Mouse (Mus musculus): ENCODE results near the gene Hint1.

Hint1 gene

GRCm38 (mm10) chr11:54861471-54862420, 4.4 kb upstream of the Hint1 start:
- DNase-seq (ENCODE audit: extremely low spot score, low spot score): no peak

GRCm38 (mm10) chr11:54862621-54863520, 3.3 kb upstream of the Hint1 start:
- no peak for DNase-seq (ENCODE audit: extremely low spot score, low spot score)

- no peak for DNase-seq (ENCODE audit: extremely low spot score, low spot score)
Observed at GRCm38 (mm10) chr11:54865330-54866085, 675 bp upstream of the Hint1 start.

- DNase-seq (ENCODE audit: extremely low spot score, low spot score): no peak
Observed at GRCm38 (mm10) chr11:54867049-54867385, 834 bp downstream of the Hint1 start.

GRCm38 (mm10) chr11:54867903-54868434, 1.8 kb downstream of the Hint1 start:
- no peak for DNase-seq (ENCODE audit: extremely low spot score, low spot score)

GRCm38 (mm10) chr11:54868445-54868844, 2.3 kb downstream of the Hint1 start:
- no peak for DNase-seq (ENCODE audit: extremely low spot score, low spot score)

GRCm38 (mm10) chr11:54869318-54869717, 3.1 kb downstream of the Hint1 start:
- no peak for DNase-seq (ENCODE audit: extremely low spot score, low spot score)

GRCm38 (mm10) chr11:54871831-54872537, 5.8 kb downstream of the Hint1 start:
- DNase-seq (ENCODE audit: extremely low spot score, low spot score): no peak

GRCm38 (mm10) chr11:54876031-54876430, 9.8 kb downstream of the Hint1 start:
- DNase-seq (ENCODE audit: extremely low spot score, low spot score): no peak

- no peak for DNase-seq (ENCODE audit: extremely low spot score, low spot score)
Observed at GRCm38 (mm10) chr11:54878893-54879292, 12.7 kb downstream of the Hint1 start.

GRCm38 (mm10) chr11:54879434-54879833, 13.3 kb downstream of the Hint1 start:
- no peak for DNase-seq (ENCODE audit: extremely low spot score, low spot score)

GRCm38 (mm10) chr11:54879922-54880321, 13.7 kb downstream of the Hint1 start:
- DNase-seq (ENCODE audit: extremely low spot score, low spot score): no peak

- DNase-seq (ENCODE audit: extremely low spot score, low spot score): no peak
Observed at GRCm38 (mm10) chr11:54881051-54881474, 14.9 kb downstream of the Hint1 start.

- no peak for DNase-seq (ENCODE audit: extremely low spot score, low spot score)
Observed at GRCm38 (mm10) chr11:54882671-54883070, 16.5 kb downstream of the Hint1 start.

- DNase-seq (ENCODE audit: extremely low spot score, low spot score): no peak
Observed at GRCm38 (mm10) chr11:54884197-54884828, 18.1 kb downstream of the Hint1 start.

GRCm38 (mm10) chr11:54884937-54885336, 18.8 kb downstream of the Hint1 start:
- DNase-seq (ENCODE audit: extremely low spot score, low spot score): no peak

GRCm38 (mm10) chr11:54885406-54885805, 19.2 kb downstream of the Hint1 start:
- DNase-seq (ENCODE audit: extremely low spot score, low spot score): no peak

- no peak for DNase-seq (ENCODE audit: extremely low spot score, low spot score)
Observed at GRCm38 (mm10) chr11:54887927-54888326, 21.7 kb downstream of the Hint1 start.

GRCm38 (mm10) chr11:54891341-54891740, 25.2 kb downstream of the Hint1 start:
- no peak for DNase-seq (ENCODE audit: extremely low spot score, low spot score)

- DNase-seq (ENCODE audit: extremely low spot score, low spot score): no peak
Observed at GRCm38 (mm10) chr11:54892091-54892490, 25.9 kb downstream of the Hint1 start.

All from neural tube, embryonic 10.5 days (tissue).